18 mouse cellular contexts compared by ENCODE assay signal in the genomic region with DNA sequence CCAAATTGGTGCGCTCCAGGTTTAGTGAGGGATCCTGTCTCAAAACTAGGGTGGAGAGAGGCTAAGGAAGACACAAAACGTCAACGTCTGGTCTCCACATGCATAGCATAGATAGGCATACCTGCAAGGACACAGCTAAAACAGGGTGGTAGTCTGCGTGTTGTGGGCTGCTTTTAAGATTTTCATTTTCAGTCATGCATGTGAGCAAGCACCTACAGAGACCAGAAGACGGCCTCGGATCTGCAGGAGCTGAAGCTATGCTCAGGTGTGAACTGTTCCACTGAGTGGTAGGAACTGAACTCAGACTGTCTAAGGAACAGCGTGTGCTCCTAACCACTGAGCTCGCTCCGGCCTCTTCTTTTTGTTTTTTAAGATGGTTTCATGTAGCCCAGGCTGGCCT. TPM values are rescaled to one million over a fixed set of nuclear protein-coding genes. Genes with fewer than 3 reads are reported as not detected.
"Had no signal": no experiment of that assay in that cellular context is flagged by ENCODE, and none has a peak within 500 bp of the region (broad histone marks: within the 10 kb centered on the region; RNA-seq: fewer than 3 reads in every experiment).

No protein-coding gene starts in this region.

- H3K27ac ChIP-seq: liver, embryonic 15.5 days; lung, embryonic 15.5 days; midbrain, embryonic 12.5 days; neural tube, embryonic 12.5 days; stomach, embryonic 15.5 days; stomach, postnatal 0 days had no signal

- ATAC-seq: liver, postnatal 0 days; lung, postnatal 0 days had no signal

- H3K4me1 ChIP-seq: stomach, embryonic 15.5 days had no signal

- DNase-seq: liver, postnatal 0 days; lung, adult 2 months; lung, postnatal 14 days; lung, postnatal 36 days; midbrain, embryonic 14.5 days; right cerebral cortex, postnatal 14 days; thymus, adult 2 months; thymus, postnatal 36 days had no signal

- H3K4me3 ChIP-seq: liver, embryonic 15.5 days; lung, embryonic 15.5 days; megakaryocyte, embryonic 14.5 days; midbrain, embryonic 12.5 days; neural tube, embryonic 12.5 days; stomach, embryonic 15.5 days had no signal

- H3K9ac ChIP-seq: liver, embryonic 15.5 days; lung, embryonic 15.5 days; midbrain, embryonic 12.5 days; neural tube, embryonic 12.5 days; stomach, embryonic 15.5 days had no signal

- H3K4me2 ChIP-seq: liver, embryonic 15.5 days; lung, embryonic 15.5 days; midbrain, embryonic 12.5 days; neural tube, embryonic 12.5 days; stomach, embryonic 15.5 days had no signal

- H3K9me3 ChIP-seq: liver, embryonic 15.5 days; lung, embryonic 15.5 days; megakaryocyte, embryonic 14.5 days; midbrain, embryonic 12.5 days; neural tube, embryonic 12.5 days; stomach, embryonic 15.5 days had no signal

- H3K27me3 ChIP-seq: liver, embryonic 15.5 days; lung, embryonic 15.5 days; megakaryocyte, embryonic 14.5 days; midbrain, embryonic 12.5 days; neural tube, embryonic 12.5 days; stomach, embryonic 15.5 days had no signal

RNA-seq across cellular contexts. Expression of a gene that starts 42.4 kb away (rescaled TPM):
- total RNA-seq: monocyte, adult 5-6 weeks; neutrophil, adult 5-6 weeks had no signal
